Mouse (Mus musculus): ENCODE results near the gene Gm2956.
"Not testable (repeated sequence)": the region's sequence is repeated elsewhere in the genome, so short reads cannot be mapped to it uniquely, and the experiment has no call there.

Gene Gm2956

GRCm38 (mm10) chr14:3332087-3332677, at the start of gene Gm2956:
TSS of gene Gm2956 (plus strand) at chr14:3332627.
- in situ Hi-C loops (cut with MboI, MseI) = loop anchor here in 1 of 2 experiments (25.0 kb wide), 1 partner anchor 1005 kb away; the partner anchor contains the start of gene 2610042L04Rik

DNA sequence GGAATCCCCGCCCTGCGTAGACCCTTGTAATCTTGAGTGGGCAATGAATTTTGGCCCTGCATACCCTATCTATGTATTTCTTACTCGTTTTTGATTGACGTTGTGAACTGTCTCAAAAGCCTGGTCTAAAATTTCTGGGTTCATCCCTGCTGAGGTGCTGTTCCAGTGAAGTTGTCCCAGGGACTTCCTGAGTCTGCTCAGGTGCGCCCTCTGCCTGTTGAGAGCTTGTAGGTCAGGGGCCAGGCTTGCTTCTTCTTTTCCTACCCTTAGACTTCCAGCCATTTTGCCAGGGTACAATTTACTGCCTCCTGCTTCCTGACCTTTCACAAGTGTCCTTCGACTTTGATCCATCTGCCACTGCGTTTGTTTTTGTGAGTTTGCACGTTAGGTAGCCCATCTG, 979 bp downstream of the Gm2956 start:
- in situ Hi-C loops (cut with MboI, MseI) = loop anchor here in 1 of 2 experiments (25.0 kb wide), 1 partner anchor 1004 kb away; the partner anchor contains the start of gene 2610042L04Rik

- in situ Hi-C loops (cut with MboI, MseI) = not testable (repeated sequence)
Measured at GRCm38 (mm10) chr14:3394793-3395192, 62.4 kb downstream of the Gm2956 start, which contains the start of gene Gm10413. TSS of gene Gm10413 (plus strand) at chr14:3395093.

Data from T-helper 17 cell (primary cell).